Mouse (Mus musculus) brain, embryonic 14.5 days (tissue): Measurements from ENCODE around the gene Nceh1.

Experiments used
- CTCF ChIP-seq: fragments of 200-500 bp; IDR thresholded peaks from 2 replicates; pipeline ENCODE4 v1.5.1; 2012; ENCODE audit warnings: inconsistent platforms, mild to moderate bottlenecking, moderate library complexity, borderline replicate concordance; ENCODE audit not compliant: insufficient read depth, insufficient read length; ENCODE audit errors: extremely low read depth
- POLR2A ChIP-seq: fragments of 200-500 bp; IDR thresholded peaks from 2 replicates; pipeline ENCODE4 v1.6.1; 2012; ENCODE audit warnings: mild to moderate bottlenecking, inconsistent platforms, borderline replicate concordance; ENCODE audit not compliant: poor library complexity, insufficient read depth, insufficient read length, severe bottlenecking; ENCODE audit errors: extremely low read depth

DNA sequence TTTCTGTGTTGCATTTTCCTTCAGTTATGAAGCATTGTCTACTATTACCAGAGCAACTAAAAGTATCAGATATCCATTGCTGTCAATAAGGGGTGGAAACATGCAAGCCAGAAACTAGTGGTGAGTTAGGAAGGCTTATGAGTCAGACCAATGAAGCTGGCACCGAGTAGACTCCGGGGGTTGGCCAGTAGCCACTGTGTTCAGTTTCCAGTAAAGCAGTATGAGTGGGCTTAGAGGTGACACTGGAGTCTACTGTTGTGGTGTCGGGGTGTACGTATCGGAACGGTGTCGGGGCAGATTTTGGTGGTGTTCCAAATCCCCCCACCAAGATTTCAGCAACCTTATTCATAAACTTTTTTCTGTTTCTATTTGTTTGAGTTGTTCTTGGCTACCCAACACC is 128.2 kb downstream of the Nceh1 start:
- no peak for TF ChIP-seq POLR2A
- no peak for TF ChIP-seq CTCF
